Mouse (Mus musculus) stomach, postnatal 0 days (tissue): ENCODE measurements at regions not wholly inside any gene's neighbourhood (a gene's known extent, or its start where the extent isn't known, plus 50 kb on each side); places are given as distances from the start of the nearest gene placed in this dataset.

ENCODE experiments used
- CTCF ChIP-seq: IDR thresholded peaks from 2 replicates; pipeline ENCODE4 v1.5.1; 2016; ENCODE audit warnings: antibody characterized with exemption, low read depth, mild to moderate bottlenecking, moderate library complexity
- EP300 ChIP-seq: optimal IDR thresholded peaks from 2 replicates; pipeline ENCODE3; 2016; ENCODE audit warnings: antibody characterized with exemption

- TF ChIP-seq CTCF (no peak), EP300 (no peak)
Observed at GRCm38 (mm10) chr2:17854088-17854487, 122.8 kb upstream of the Nebl start.
